Mouse (Mus musculus): ENCODE measurements around the gene Dgki.

DNA sequence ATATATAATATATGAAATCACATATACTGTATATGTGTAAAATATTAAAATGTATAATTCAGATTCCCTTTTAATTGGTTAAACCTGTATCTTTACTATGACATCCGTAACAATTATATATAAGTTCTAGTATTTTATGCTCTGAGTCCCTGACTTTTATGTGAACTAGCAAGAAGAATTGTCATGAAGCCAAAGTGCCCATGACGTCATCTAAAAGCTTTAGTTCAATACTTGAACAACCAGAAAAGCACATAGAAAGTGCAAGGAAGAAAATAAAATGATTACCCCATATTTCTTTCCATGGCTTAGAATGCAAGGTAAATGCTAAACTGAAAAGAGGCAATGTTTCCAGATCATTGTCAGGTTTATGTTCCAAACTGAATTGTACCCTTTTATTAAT, 269.6 kb downstream of the Dgki start:
- TF ChIP-seq CTCF (IDR thresholded peaks at IDR 0.05; ENCODE audit: low read depth) (no peak), EP300 (IDR thresholded peaks at IDR 0.05; ENCODE audit: low read depth) (no peak)

Measured in liver, embryonic 14.5 days (tissue).